Mouse (Mus musculus) erythroblast, embryonic 14.5 days (primary cell): ENCODE results near the gene Gm960.

Experiments
- GATA1 ChIP-seq: IDR thresholded peaks from 2 replicates; pipeline ENCODE4 v1.6.1; 2012; ENCODE audit warnings: low read length, inconsistent platforms, mixed read lengths
- TAL1 ChIP-seq: IDR thresholded peaks from 3 replicates; pipeline ENCODE4 v1.6.1; 2012; ENCODE audit warnings: low read length, inconsistent platforms, mixed read lengths

GRCm38 (mm10) chr19:4694346-4694745 lies 4.1 kb downstream of the Gm960 start:
- no peak for TF ChIP-seq GATA1
- no peak for TF ChIP-seq TAL1
